Mouse (Mus musculus) frontal cortex, postnatal 10 days (tissue): ENCODE results near the gene Hist2h2ab.
A peak's percentile ranks its signal among the peaks of the same experiment; 100 is the strongest.
"Not testable (repeated sequence)": the region's sequence is repeated elsewhere in the genome, so short reads cannot be mapped to it uniquely, and the experiment has no call there.

Experiments
- DNase-seq, 2 experiments: peaks; one replicate each; pipeline ENCODE4 v3.0.0; 2022; ENCODE audit warnings: low spot score in 2 of 2, mixed read lengths in 1 of 2

Gene Hist2h2ab

GRCm38 (mm10) chr3:96257190-96257589, 37.5 kb downstream of the Hist2h2ab start:
- DNase-seq, result no peak

- no peak for DNase-seq
Observed at GRCm38 (mm10) chr3:96260220-96260619, 40.6 kb downstream of the Hist2h2ab start.

- no peak for DNase-seq
Observed at GRCm38 (mm10) chr3:96261623-96262022, 42.0 kb downstream of the Hist2h2ab start.

GRCm38 (mm10) chr3:96262216-96262875, 42.7 kb downstream of the Hist2h2ab start:
- peak; percentile 70 to 73 for DNase-seq

- DNase-seq, result peak; percentile 95
Observed at GRCm38 (mm10) chr3:96262979-96263550, 43.4 kb downstream of the Hist2h2ab start, which contains the start of gene Hist2h4. Gene Hist2h4 (minus strand): TSS chr3:96263311.

- DNase-seq, result peak in 1 of 2 experiments; percentile 32
Observed at GRCm38 (mm10) chr3:96263558-96264403, 44.1 kb downstream of the Hist2h2ab start.

GRCm38 (mm10) chr3:96264404-96264949, 44.8 kb downstream of the Hist2h2ab start:
- DNase-seq, result no peak

GRCm38 (mm10) chr3:96266132-96266710, 46.6 kb downstream of the Hist2h2ab start:
- no peak for DNase-seq

GRCm38 (mm10) chr3:96267541-96267940, 47.9 kb downstream of the Hist2h2ab start:
- DNase-seq, result no peak

- peak; percentile 60 to 74 for DNase-seq
Observed at GRCm38 (mm10) chr3:96268051-96268775, 48.5 kb downstream of the Hist2h2ab start, which contains the start of gene Hist2h3b. Gene Hist2h3b (plus strand): TSS chr3:96268654.

GRCm38 (mm10) chr3:96268776-96269378, 49.2 kb downstream of the Hist2h2ab start:
- not testable (repeated sequence) for DNase-seq
